Mouse (Mus musculus) kidney, embryonic 16.5 days (tissue): ENCODE results near the gene Gm32742. TPM values are rescaled to one million over a fixed set of nuclear protein-coding genes. Genes with fewer than 3 reads are reported as not detected.
A peak's percentile ranks its signal among the peaks of the same experiment; 100 is the strongest.

Source experiments
- ATAC-seq: fragments of 200-750 bp; cut with Nextera tagmentation; 2 replicates; pipeline ENCODE4 v1.8.0; 2017; ENCODE audit warnings: moderate TSS enrichment; ENCODE audit not compliant: low FRiP score, low TSS enrichment
- H3K27ac ChIP-seq: fragments of 300-500 bp; sonication (generic); 2 replicates; pipeline ENCODE4 v1.5.1; 2014; ENCODE audit warnings: low read length
- H3K27me3 ChIP-seq: fragments of 300-500 bp; sonication (generic); 2 replicates; pipeline ENCODE4 v1.6.1; 2014; ENCODE audit warnings: low read length, control low read depth, mixed read lengths; ENCODE audit not compliant: insufficient read depth
- H3K36me3 ChIP-seq: fragments of 300-500 bp; sonication (generic); 2 replicates; pipeline ENCODE4 v1.6.1; 2014; ENCODE audit warnings: low read length, control low read depth, mixed read lengths; ENCODE audit not compliant: insufficient read depth
- H3K4me1 ChIP-seq: fragments of 300-500 bp; sonication (generic); 2 replicates; pipeline ENCODE4 v1.6.1; 2014; ENCODE audit warnings: low read length, control low read depth, mixed read lengths; ENCODE audit not compliant: insufficient read depth
- H3K4me2 ChIP-seq: fragments of 300-500 bp; sonication (generic); replicated peaks from 2 replicates; pipeline ENCODE4 v1.6.1; 2014; ENCODE audit warnings: low read depth, low read length
- H3K4me3 ChIP-seq: fragments of 300-500 bp; sonication (generic); 2 replicates; pipeline ENCODE4 v1.5.1; 2014; ENCODE audit warnings: mild to moderate bottlenecking, low read length
- H3K9ac ChIP-seq: fragments of 300-500 bp; sonication (generic); replicated peaks from 2 replicates; pipeline ENCODE4 v1.6.1; 2014; ENCODE audit warnings: low read length
- H3K9me3 ChIP-seq: fragments of 300-500 bp; sonication (generic); 2 replicates; pipeline ENCODE4 v1.6.1; 2016; ENCODE audit warnings: low read length, control low read depth
- WGBS: fragments of 180-500 bp; shearing (Covaris S2); extraction: QIAGEN DNeasy Blood & Tissue Kit; methylation state at CpG from one replicate; pipeline ENCODE4 v1.1.7; 2014; 5-methylcytosine and 5-hydroxymethylcytosine counted together
- polyA plus RNA-seq: library from polyadenylated mRNA; unstranded; fragments of >200 nt; fragmentation: Nextera tagmentation; extraction: Ambion mirVana; gene quantifications from 2 replicates; pipeline ENCODE4 v1.2.1, GENCODE M21; 2015

The Gm32742 gene
- polyA plus RNA-seq, 1 experiment from 2014 or later = 0.01 TPM

- no peak overlapping the region for H3K4me3 ChIP-seq
- no peaks in the 10 kb centered on the region for H3K4me1 ChIP-seq
- H3K4me2 ChIP-seq = no peak overlapping the region
- no peaks in the 10 kb centered on the region for H3K36me3 ChIP-seq
- no peaks in the 10 kb centered on the region for H3K27me3 ChIP-seq
- H3K9ac ChIP-seq = no peak overlapping the region
- H3K9me3 ChIP-seq = no peaks in the 10 kb centered on the region
- WGBS = 89% methylated on average over 4 of the region's 4 CpGs
- ATAC-seq = no peak
- H3K27ac ChIP-seq = no peak overlapping the region
Observed at GRCm38 (mm10) chr9:51137432-51137831, 27.9 kb downstream of the Gm32742 start.

- no peaks in the 10 kb centered on the region for H3K4me1 ChIP-seq
- H3K4me2 ChIP-seq = no peak overlapping the region
- H3K4me3 ChIP-seq = no peak overlapping the region
- no peak for ATAC-seq
- H3K9me3 ChIP-seq = no peaks in the 10 kb centered on the region
- 64% methylated on average over 3 of the region's 3 CpGs for WGBS
- no peaks in the 10 kb centered on the region for H3K36me3 ChIP-seq
- H3K9ac ChIP-seq = no peak overlapping the region
- H3K27me3 ChIP-seq = no peaks in the 10 kb centered on the region
- H3K27ac ChIP-seq = no peak overlapping the region
Observed at GRCm38 (mm10) chr9:51136985-51137384, 28.3 kb downstream of the Gm32742 start.

GRCm38 (mm10) chr9:51114767-51115166 lies 50.5 kb downstream of the Gm32742 start:
- H3K9ac ChIP-seq = no peak overlapping the region
- ATAC-seq = no peak
- no peaks in the 10 kb centered on the region for H3K9me3 ChIP-seq
- H3K4me3 ChIP-seq = no peak overlapping the region
- no peak overlapping the region for H3K27ac ChIP-seq
- 78% methylated on average over 4 of the region's 4 CpGs for WGBS
- H3K27me3 ChIP-seq = no peaks in the 10 kb centered on the region
- H3K36me3 ChIP-seq = no peaks in the 10 kb centered on the region
- no peaks in the 10 kb centered on the region for H3K4me1 ChIP-seq
- H3K4me2 ChIP-seq = no peak overlapping the region

GRCm38 (mm10) chr9:51105751-51106150 lies 59.6 kb downstream of the Gm32742 start:
- no peak for ATAC-seq
- Histone ChIP-seq H3K4me1 (peaks cover 18% of the 10 kb centered on the region), H3K4me2 (no peak overlapping the region), H3K9me3 (no peaks in the 10 kb centered on the region), H3K9ac (no peak overlapping the region), H3K27me3 (no peaks in the 10 kb centered on the region), H3K4me3 (no peak overlapping the region), H3K27ac (no peak overlapping the region), H3K36me3 (no peaks in the 10 kb centered on the region)
- WGBS = 73% methylated on average over 2 of the region's 2 CpGs

- 13% methylated on average over 30 of the region's 30 CpGs for WGBS
- peak overlapping the region; percentile 59 for H3K4me3 ChIP-seq
- H3K9ac ChIP-seq = peak overlapping the region; percentile 69
Observed at GRCm38 (mm10) chr9:51103808-51104514, 61.4 kb downstream of the Gm32742 start.

GRCm38 (mm10) chr9:51102963-51103807 lies 62.1 kb downstream of the Gm32742 start:
- Histone ChIP-seq H3K4me2 (peak overlapping the region; percentile 99), H3K27ac (no peak overlapping the region)
- WGBS = 1% methylated on average over 42 of the region's 44 CpGs

More at GRCm38 (mm10) chr9:51103808-51104514, 61.4 kb downstream of the Gm32742 start:
- Histone ChIP-seq H3K9me3 (no peaks in the 10 kb centered on the region), H3K4me1 (peaks cover 18% of the 10 kb centered on the region), H3K36me3 (no peaks in the 10 kb centered on the region), H3K27ac (no peak overlapping the region), H3K27me3 (no peaks in the 10 kb centered on the region), H3K4me2 (peak overlapping the region; percentile 99)
- peak; percentile 84 for ATAC-seq

GRCm38 (mm10) chr9:51101756-51102425 lies 63.4 kb downstream of the Gm32742 start, which contains the start of gene 4833427G06Rik:
Gene 4833427G06Rik (minus strand): TSS chr9:51102078.
- peak; percentile 55 for ATAC-seq
- 7% methylated on average over 27 of the region's 27 CpGs for WGBS

More at GRCm38 (mm10) chr9:51102963-51103807, 62.1 kb downstream of the Gm32742 start:
- Histone ChIP-seq H3K9me3 (no peaks in the 10 kb centered on the region), H3K4me1 (peaks cover 18% of the 10 kb centered on the region), H3K27me3 (no peaks in the 10 kb centered on the region), H3K4me3 (peak overlapping the region; percentile 59), H3K9ac (peak overlapping the region; percentile 69), H3K36me3 (no peaks in the 10 kb centered on the region)
- ATAC-seq = peak; percentile 72

GRCm38 (mm10) chr9:51096306-51096705 lies 69.0 kb downstream of the Gm32742 start:
- Histone ChIP-seq H3K27me3 (no peaks in the 10 kb centered on the region), H3K4me3 (no peak overlapping the region), H3K4me2 (no peak overlapping the region), H3K9me3 (no peaks in the 10 kb centered on the region), H3K4me1 (no peaks in the 10 kb centered on the region; the same call in 1 of the 2 replicates), H3K9ac (no peak overlapping the region), H3K27ac (no peak overlapping the region), H3K36me3 (no peaks in the 10 kb centered on the region)
- no peak for ATAC-seq
- 47% methylated on average over 2 of the region's 2 CpGs for WGBS

More at GRCm38 (mm10) chr9:51101756-51102425, 63.4 kb downstream of the Gm32742 start, which contains the start of gene 4833427G06Rik:
- Histone ChIP-seq H3K9ac (no peak within 1 kb of the TSS), H3K27me3 (no peaks in the 10 kb centered on the region), H3K36me3 (no peaks in the 10 kb centered on the region), H3K27ac (no peak within 1 kb of the TSS), H3K4me3 (peak within 1 kb of the TSS; percentile 59), H3K9me3 (no peaks in the 10 kb centered on the region), H3K4me2 (peak within 1 kb of the TSS; percentile 99), H3K4me1 (peaks cover 18% of the 10 kb centered on the region)

- no peaks in the 10 kb centered on the region for H3K27me3 ChIP-seq
- H3K27ac ChIP-seq = no peak overlapping the region
- H3K9me3 ChIP-seq = no peaks in the 10 kb centered on the region
- 78% methylated on average over 5 of the region's 5 CpGs for WGBS
- no peaks in the 10 kb centered on the region for H3K4me1 ChIP-seq
- H3K4me3 ChIP-seq = no peak overlapping the region
- no peaks in the 10 kb centered on the region for H3K36me3 ChIP-seq
- no peak overlapping the region for H3K4me2 ChIP-seq
- ATAC-seq = no peak
- no peak overlapping the region for H3K9ac ChIP-seq
Observed at GRCm38 (mm10) chr9:51093697-51094096, 71.6 kb downstream of the Gm32742 start.
